Mouse (Mus musculus) urinary bladder, postnatal 25 days (tissue): ENCODE measurements at regions not wholly inside any gene's neighbourhood (a gene's known extent, or its start where the extent isn't known, plus 50 kb on each side); places are given as distances from the start of the nearest gene placed in this dataset.
A peak's percentile ranks its signal among the peaks of the same experiment; 100 is the strongest.

ENCODE experiments used
- DNase-seq: peaks from one replicate; pipeline ENCODE4 v3.0.0; 2022; ENCODE audit warnings: low spot score

DNA sequence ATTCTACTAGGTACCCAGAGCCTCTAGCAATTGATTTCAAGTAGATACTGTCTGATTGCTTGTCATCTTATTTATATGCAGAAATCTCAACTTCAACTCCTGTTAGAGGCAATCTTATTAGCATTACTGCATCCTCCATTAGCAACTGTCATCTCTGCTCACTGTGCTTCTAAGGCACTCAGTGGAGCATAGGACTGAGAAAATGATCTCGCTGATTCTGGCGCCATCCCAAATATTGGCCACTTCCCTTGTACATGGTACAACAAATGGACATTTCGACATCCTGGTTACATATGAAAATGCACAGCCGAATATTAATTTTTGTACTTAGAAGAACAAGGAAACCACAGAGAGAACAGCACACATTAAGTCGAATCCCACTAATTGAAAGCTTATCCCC is 329.7 kb upstream of the G2e3 start:
- DNase-seq = no peak

DNA sequence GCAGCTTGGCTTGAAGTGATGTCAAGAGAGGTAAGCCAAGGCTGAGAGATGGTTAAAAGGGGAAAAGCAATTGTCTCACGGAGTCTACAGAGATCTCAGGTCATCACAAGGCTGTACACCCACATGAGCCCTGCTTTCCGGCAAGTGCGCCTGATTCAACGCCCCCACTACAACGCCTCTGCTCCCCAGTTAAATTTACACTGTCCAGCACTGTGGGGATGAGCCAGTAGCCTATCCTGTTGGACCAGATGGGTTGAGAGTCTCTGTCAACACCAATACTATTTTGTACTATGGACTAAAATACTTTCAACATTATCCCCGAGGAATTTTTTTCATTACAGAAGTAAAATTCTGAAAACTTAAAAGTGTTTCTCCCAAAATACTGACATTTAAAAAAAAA is 331.8 kb upstream of the G2e3 start:
- no peak for DNase-seq

DNA sequence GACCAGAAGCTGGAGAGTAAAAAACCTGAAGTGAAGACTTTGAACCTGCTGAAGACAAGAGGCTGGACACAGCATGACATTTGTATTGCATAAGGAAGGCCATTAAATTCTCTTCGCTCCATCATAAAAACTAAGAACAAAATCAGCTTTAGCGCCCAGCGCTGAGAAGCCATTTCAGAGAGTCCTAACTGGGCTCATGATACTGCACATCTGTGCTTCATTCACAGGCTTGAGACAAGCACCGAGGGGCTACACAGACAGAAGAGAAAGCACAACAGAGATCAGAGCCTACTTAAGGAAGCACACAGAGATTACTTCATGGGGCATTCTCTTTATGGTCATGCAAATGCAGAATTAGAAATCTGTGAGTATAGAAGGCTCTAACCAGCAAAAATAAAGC is 338.2 kb upstream of the G2e3 start:
- DNase-seq = no peak

DNA sequence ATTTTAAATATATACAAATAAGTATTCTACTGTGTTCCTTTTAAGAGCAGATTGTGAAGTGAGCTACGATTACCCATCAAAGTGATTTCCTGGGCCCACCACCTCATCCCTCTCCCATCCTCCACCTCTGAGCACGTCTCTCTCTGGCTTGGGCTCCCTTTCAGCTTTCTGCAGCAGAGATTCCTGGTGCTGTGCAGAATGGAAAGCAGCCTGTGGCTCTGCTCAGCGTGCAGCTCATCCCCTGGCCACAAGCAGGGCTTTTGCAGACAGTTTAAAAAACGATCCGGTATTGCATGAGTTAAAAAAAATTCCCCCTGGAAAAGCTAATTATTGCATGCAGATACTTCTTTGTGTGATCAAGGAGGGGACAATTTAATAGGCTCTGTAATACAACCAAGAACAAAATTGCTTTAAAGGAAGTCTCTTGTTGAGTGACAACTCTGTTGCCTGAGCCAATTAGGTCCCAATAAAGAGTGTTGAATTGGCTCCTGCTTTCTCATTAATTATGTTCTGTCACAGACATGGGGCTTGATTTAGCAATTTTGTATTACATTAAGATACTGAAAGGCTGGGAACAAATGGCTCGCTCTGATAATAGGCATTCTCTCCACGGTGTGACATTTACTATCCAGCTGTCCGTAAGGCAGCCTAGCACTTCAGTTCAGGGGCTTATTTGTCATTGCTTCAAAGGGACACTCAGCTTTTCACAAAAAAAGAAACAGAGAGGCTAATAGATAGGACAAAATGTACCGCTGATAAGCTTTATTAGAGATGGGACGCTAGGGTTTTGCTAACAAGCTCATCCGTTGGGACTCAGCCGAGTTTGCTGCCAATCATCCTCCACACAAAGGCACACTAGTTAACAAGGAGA is 345.9 kb upstream of the G2e3 start:
- DNase-seq = no peak

DNA sequence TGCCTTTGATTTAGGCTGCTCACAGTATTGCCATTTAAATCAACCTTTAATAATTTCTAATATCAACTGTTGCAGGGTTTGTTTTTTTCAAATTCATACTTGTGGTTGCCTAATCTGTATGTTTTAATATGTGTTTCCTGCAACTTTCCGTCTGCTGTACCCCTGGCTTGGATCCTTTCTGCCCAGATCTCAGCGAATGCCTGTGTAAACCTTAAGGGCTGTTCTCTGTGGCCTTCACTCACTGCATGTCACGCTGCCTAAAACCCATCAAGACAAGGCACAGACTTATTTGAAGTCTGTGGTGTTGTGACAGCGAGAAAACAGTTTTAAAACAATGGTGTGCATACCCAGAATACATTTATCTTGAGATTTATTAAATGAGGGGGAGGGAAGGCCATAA is 346.8 kb upstream of the G2e3 start:
- DNase-seq = no peak

DNA sequence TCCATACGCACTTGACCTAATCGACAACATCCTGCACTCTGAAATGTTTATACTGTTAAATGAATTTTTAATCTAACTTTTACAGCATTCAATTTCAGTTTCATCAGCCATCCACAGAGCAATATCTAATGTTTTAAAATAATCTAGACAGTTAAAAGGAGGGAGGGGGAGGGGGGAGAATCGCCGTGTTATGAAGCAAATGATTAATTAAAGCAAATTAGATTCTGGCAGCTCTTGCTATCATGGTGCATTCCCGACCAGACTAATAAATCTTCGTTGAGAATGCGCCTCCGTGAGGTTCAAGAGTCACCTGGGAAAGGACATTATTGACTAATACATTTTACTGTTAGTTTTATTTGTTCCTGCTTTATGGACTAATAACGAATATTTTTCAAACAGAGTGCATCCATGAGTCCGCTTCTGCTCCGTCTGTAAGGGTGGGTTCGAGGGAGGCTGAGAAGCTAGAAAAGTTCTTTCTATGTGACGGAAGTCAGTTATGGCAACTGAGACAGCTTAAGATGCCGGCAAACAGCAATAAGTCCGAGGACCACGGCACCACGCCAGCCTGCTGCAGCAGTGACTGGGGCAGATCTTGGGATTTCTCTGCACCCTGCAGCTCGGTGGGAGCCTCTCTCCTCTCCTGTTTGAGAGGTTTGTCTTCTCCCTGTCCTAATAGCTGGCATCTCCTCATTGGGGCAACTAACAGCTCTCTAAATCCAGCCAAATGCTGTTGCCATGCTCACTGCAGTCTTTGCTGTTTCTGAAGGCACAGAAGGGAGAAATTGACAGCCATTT is 347.4 kb upstream of the G2e3 start:
- DNase-seq = no peak

DNA sequence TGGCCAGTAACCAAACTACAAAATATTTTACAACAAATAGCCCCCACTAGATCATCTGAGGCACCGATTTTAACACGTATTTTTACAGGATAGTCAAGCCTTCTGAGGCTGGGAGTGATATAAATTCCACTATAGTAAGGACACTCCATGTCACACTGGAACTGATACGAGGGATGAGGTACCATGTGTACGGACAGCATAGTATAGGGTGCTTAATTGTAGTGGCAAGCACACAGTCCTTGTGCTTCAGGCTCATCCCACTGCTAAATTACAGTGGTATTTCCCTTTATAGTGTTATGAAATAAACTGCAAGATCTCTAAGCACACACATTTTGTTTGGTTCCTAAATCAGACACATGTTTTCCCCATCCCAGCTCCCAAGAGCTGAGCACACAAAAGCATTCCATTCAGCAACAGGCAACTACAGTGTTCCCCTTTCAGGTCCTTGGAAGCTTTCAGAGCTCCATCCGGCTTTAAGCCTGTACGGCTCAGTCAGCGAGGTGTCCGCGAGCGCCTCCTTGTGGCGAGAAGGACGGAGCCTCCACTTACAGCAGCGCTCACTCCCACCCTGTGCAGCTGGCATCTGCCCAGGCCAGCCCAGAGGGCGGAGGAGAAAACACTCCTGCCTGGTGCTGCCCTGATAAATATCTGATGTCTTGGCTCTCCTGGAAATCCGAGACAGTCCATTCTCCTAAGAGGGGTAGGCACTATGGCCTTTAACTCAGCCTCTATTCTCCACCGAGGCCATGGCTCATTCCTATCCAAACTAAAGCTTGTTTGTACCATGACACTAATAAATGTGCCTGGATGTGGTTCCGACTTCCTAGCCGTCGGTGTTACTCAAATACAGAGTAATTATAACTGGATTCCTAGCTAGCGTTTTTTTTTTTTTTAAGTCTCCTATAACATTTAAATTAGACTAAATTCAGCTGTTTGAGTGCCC is 348.3 kb upstream of the G2e3 start:
- DNase-seq = peak; percentile 64

DNA sequence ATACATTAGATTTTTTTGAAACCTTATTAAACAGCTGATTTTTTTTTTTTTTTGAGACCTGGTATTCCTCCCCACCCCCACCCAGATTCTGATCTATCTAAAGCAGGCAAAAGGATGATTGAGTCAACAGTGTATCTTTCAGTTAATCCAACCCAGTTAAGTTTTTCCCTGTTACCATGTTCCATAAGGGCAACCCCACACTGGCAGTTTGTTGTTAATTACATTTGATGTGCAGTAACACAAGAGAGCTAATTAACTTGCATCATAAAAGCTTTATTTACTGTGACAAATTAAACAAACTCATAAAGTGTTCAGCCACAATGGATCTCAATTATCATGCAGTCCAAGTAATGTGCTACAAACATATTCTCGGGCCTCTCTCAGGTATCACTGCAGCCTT is 346.8 kb upstream of the Prkd1 start:
- DNase-seq = no peak

DNA sequence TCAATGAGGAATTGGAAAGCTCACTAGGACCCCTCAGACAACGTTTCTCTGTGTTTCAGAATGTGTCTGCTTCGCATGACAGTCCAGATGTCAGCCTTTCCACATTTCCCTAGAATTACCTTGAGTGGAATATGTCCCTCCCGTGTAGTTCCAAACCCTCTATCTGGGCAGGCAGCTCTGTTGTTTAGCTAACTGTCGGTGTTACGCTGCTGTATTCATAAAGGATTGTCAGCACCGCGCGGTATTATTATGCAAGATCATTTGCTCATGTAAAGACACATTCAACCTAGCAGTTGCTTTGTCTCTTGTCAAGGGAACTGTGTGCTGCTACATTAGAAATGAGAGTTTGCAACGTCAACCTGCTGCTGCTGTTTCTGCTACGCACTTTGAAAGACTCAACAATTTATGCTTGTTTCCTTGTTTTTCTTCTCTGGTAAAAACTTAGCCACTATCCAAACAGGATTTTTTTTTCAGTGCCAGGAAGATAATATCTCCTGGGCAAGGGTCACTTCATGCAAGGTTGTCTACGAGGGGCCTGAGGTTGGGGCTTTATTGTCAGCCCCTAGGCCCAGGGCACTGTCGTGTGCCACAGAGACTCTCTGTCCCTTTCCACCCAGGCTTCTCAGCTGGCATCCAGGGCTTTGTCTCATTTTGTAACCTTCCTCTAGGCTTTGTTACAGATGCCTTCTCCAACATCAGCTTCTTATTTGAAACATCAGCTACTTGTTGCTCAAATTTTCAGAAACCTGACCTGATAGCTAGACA is 340.8 kb upstream of the Prkd1 start:
- no peak for DNase-seq

DNA sequence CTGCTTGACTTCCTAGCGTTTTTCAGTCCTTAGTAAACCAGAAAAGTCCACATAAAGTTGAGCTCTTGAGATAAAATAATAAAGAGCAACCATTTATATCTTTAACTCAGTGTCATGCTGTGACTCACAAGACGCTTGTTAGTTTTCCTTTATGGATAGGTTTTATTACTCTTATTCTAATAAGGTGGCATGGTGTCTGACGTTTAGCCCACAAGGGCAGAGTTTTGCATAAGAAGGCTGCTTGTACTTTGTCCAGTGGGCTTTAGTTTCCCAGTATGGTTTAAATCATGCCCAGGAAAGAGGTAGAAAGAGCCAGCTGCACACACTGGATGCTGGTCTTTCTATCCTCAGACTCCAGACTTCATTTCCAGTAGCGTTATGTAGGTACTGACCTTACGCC is 332.4 kb upstream of the Prkd1 start:
- no peak for DNase-seq

DNA sequence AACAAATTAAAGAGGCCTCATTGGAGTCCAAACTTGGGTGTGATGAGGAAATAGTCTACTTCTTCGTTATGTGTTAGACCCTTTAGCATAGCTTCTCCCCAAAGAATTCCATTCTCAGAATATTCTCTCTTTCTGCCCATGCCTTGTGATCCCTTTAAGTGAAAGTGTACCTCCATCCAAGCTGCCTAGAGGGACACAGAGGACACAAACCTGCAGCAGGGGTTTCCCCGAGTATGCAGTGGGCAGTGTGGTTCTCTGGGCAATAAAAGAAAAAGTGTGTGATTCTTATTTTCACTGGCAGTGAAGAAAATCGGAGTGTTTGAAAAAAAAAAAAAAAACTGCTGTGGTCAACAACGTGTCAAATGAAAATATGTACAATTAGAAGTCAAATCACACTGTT is 331.9 kb upstream of the Prkd1 start:
- DNase-seq = no peak

DNA sequence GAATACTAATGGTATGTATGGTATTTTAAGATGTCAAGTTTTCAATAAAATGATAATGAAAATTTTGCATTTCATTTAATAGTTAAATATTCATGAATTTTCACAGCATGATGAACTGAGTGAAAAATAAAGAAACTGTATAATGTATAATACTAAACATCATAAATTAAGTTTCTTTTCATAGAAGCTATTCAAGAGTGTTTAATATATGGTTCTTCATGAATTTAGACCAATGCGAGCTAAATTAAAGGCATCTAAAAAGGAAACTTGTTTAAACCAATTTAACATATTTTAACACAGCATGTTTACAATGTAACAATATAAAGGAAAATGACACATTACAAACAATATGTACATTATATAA is 321.8 kb upstream of the Prkd1 start:
- DNase-seq = no peak

DNA sequence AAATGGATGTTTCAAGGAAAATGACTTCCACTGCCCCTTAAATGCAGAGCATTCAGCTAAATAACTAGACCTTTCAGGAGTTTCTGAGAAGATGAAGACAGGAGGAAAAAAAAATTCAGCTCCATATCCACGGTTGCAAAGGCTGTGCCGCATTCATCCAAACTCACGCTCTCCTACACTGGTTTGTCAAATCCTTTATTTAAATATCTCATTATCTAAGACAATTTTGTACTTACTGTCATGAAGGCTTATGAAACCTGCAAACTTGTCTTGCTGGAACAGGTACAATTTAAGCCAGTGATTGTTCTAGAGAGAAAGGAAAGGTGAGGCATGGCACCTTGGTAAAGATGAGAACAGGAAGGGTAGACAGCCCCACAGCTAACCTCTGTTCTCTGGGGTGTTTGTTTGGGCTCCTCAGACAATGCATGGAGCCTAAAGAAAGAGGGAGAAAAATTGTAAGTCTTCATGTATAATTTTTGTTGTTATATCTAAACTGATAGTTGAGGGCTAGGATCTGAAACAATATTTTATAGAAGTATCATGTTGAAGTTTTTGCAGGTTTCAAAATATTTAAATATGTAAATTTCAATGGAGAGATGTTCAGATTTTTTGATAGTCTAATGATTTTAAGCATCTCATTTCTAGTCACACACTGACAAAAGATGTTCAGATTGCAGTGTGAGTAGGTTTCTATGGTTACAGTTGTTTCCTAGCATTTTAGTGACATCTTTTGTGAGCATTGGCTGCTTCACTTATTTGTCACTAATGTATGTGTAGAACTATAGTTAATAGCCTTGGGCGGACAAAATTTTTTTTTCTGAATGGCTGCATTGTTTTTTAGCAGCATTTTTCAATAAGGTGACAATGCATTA is 321.2 kb upstream of the Prkd1 start:
- no peak for DNase-seq

DNA sequence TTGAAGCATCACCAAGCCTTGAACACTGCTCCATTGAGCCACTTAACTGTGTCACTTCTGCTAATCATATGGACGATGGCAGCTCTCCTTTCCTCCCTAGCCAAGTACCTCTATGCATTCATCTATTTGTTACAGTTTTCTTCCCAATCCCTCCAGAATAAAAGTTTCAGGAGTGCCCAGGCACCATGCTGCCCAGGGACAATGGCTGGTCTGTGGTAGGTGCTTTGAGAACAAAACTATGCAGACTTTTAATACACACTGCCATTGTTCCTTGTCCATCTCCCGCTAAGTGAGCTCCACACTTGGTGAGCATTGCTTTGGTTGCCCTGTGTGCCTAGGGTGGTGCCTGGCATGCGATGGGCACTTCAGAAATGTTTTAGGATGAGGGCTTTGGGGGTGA is 320.5 kb upstream of the Prkd1 start:
- no peak for DNase-seq

DNA sequence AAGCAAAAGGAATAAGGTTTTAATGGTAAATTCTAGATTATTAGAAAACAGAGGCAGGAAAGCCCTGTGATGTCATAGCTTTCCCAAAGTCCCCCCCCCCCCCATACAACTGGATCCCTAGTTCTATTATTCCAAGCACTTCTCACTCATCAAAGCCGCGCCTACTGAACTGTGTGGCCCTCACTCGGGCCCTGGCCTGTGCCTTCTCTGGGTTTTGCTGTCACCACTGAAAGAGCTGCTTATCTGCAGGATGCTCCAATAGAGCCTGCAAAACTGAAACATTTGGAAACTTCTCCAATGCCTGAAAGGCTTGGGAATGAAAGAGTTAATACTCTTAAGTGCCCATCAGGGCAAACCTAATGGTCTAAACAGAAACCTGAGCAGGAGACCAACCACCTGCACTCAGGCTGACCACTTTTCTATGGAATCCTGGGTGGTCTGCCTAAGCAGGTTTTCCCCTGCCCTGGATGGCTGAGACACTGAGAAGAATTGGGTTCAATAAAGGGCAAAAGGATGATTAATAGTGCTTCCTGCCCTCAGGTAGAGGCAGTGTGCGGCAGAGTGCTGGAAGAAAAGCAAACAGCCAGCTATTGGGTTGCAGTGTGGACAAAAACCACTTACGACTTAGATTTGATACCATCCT is 318.4 kb upstream of the Prkd1 start:
- no peak for DNase-seq

DNA sequence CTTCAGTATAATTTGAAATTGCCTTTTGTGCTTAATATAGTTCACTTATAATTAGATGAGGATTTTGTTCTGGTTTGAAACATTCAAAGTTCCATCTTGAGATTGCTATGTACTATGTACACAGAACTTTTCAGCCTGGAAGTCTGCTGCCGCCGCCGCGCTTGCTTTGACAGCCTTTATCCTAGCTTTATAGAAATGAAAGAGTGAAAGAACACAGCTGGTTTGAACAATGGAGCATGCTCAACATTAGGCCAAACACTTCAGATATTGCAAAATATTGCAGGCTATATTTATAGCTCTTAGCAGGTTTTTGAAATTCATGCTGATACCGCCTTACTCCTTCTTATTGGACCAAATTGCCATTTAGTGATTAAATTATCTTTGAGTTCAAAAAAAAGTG is 305.1 kb upstream of the Prkd1 start:
- DNase-seq = no peak

DNA sequence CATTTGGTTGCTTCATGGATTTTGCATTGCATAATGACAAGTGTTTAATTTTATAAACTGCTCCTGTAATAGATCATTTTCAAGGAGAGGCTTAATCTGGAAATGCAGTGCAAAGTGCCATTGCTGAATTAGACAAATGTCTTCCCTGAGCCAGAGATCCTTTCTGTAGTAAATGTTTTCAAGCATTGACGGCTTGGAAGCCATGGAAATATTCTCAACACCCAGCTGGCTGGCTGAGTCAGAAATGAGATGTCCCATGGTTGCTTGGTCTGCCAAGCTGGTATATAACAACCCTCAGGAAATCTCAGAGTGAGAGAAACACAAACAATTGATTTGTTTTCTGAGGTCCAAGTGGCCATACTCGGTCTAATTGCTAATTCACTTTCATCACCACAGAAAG is 298.1 kb upstream of the Prkd1 start:
- DNase-seq = no peak

DNA sequence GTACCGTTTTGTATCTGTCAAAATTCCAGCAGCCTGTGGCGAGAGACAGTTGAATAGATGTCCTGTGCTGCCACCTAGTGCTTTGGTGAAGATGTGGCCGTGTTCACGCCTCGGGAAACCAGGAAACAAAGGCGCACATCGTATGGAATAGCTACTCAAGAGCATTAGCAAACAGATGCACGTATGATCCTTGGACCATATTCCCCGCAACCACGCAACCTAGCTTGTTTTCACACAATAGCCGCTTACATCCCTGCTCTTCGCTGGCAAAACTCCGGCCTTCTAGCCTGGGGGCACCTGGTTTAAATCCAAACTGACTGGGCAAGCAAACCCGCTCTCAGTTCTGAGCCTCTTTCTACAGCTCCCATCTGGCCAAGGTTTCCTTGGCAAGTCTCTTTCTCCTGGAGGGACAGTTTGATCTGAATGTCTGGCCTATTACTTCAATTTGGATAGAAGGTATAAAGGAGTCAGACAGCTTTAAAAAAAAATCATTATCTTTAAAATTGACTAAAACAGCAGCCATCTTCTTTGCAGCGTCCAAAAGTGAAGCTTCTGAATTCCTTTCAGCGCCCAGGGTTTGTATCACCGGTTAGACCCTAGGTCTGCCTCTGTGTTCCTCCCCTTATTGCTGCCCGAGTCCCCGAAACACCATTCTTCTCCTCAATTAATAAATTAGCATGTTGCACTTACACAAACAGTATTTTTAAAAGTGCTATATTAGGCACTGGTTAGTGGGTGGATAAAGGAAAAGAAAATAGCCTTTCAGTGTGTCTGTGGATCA is 295.0 kb upstream of the Prkd1 start:
- DNase-seq = peak; percentile 17

DNA sequence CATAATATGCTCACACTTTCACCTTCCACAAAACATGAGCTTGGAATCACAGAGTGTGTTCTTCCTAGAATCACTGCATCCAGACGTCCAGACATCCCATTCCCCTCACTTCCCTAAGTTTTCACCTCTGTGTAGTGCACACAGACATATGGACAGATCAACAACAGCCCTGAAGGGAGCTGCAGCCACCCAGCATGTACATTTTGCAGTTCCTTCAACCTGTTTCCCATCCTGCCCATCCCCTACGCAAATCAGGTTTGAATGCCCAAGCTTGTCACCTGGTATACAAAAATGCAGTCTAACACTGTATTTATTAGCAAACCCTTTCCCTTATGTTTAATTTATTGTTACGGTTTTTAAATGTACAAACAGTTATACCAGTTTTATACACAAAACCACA is 294.4 kb upstream of the Prkd1 start:
- DNase-seq = no peak
